Mouse (Mus musculus) frontal cortex, adult (tissue): ENCODE results near the gene Ybx3.

Source experiments
- ATAC-seq: cut with Nextera tagmentation; 2 replicates; pipeline ENCODE4 v1.9.2; 2017; ENCODE audit warnings: mild to moderate bottlenecking, moderate library complexity, mixed read lengths; ENCODE audit not compliant: low TSS enrichment

Ybx3 gene

GRCm38 (mm10) chr6:131383713-131384330 lies 4.5 kb downstream of the Ybx3 start:
- no peak for ATAC-seq

- ATAC-seq = no peak
Measured at GRCm38 (mm10) chr6:131382984-131383337, 5.3 kb downstream of the Ybx3 start.

- peak; percentile 16 for ATAC-seq
Measured at GRCm38 (mm10) chr6:131382232-131382983, 5.9 kb downstream of the Ybx3 start.

GRCm38 (mm10) chr6:131378858-131379428 lies 9.3 kb downstream of the Ybx3 start:
- ATAC-seq = no peak

GRCm38 (mm10) chr6:131377378-131377777 lies 10.9 kb downstream of the Ybx3 start:
- ATAC-seq = no peak

- peak; percentile 69 for ATAC-seq
Measured at GRCm38 (mm10) chr6:131374594-131375340, 13.5 kb downstream of the Ybx3 start.

GRCm38 (mm10) chr6:131373160-131373559 lies 15.1 kb downstream of the Ybx3 start:
- no peak for ATAC-seq

GRCm38 (mm10) chr6:131370767-131371166 lies 17.5 kb downstream of the Ybx3 start:
- ATAC-seq = no peak

- no peak for ATAC-seq
Measured at GRCm38 (mm10) chr6:131369866-131370616, 18.2 kb downstream of the Ybx3 start.

- peak; percentile 95 for ATAC-seq
Measured at GRCm38 (mm10) chr6:131367101-131367500, 21.2 kb downstream of the Ybx3 start.

- ATAC-seq = no peak
Measured at GRCm38 (mm10) chr6:131364353-131364752, 23.9 kb downstream of the Ybx3 start.

GRCm38 (mm10) chr6:131362987-131363765 lies 25.1 kb downstream of the Ybx3 start:
- no peak for ATAC-seq

- peak; percentile 34; the same call in 1 of the 2 replicates for ATAC-seq
Measured at GRCm38 (mm10) chr6:131360693-131361092, 27.6 kb downstream of the Ybx3 start.

GRCm38 (mm10) chr6:131359543-131359942 lies 28.7 kb downstream of the Ybx3 start:
- ATAC-seq = no peak

GRCm38 (mm10) chr6:131354913-131355312 lies 33.4 kb downstream of the Ybx3 start:
- ATAC-seq = no peak

GRCm38 (mm10) chr6:131353352-131353919 lies 34.8 kb downstream of the Ybx3 start, which contains the start of gene Styk1:
Styk1 (minus strand) TSS chr6:131353597.
- ATAC-seq = peak; percentile 100

- ATAC-seq = no peak
Measured at GRCm38 (mm10) chr6:131347026-131347425, 41.2 kb downstream of the Ybx3 start.

GRCm38 (mm10) chr6:131344346-131344745 lies 43.9 kb downstream of the Ybx3 start:
- ATAC-seq = no peak

GRCm38 (mm10) chr6:131340082-131340481 lies 48.2 kb downstream of the Ybx3 start:
- ATAC-seq = no peak

- no peak for ATAC-seq
Measured at GRCm38 (mm10) chr6:131339309-131339708, 49.0 kb downstream of the Ybx3 start.
